7 mouse cellular contexts compared by ENCODE assay signal in the genomic region with DNA sequence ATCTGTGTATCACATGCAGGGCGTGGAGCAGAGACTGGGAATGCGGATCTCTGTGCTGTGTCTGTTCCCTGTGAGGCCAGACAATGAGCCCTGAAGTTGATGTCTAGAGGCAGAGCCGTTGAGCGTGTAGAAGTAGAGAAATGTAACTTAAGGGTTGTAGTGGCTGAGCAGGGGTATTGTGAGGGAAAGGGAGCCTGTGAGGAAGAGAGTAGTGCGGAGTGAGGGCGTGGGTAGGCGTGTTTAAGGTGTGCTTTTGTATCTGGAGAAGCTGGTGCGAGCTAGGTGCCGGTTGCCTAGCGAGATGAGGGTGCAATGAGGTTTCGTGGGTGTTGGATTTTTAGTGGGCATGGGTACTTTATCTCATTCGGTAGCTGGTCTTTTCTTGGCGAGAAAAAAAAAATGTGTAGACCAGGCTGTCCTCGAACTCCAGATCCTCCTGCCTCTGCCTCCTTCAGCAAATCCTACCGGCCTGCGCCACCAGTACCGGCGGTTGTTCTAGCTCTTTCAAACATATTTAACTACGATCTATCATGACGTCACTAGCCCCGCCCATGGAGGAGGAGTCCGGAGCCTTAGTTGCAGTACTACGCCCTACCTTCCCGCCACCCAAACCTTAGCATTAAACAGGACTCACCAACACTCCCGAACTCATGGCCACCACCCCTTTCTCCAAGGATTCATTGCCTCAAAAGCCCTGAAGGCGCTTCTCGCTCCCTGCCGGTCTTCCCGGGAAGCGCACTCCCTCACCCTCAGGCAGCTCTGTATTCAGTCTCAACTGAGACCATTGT. TPM values are rescaled to one million over a fixed set of nuclear protein-coding genes. Genes with fewer than 3 reads are reported as not detected.
DNase-seq lines count a peak whose midpoint lies in the region; ATAC-seq and TF ChIP-seq lines count a peak whose summit lies in the region.

No protein-coding gene starts in this region.

- peak overlapping the region; percentile 51 for H3K4me3 ChIP-seq in intestine, postnatal 0 days (ENCODE audit: low read depth, low read length)
- H3K4me3 ChIP-seq in midbrain, embryonic 12.5 days = peak overlapping the region; percentile 56
- peak overlapping the region; percentile 68 for H3K4me3 ChIP-seq in small intestine, adult 2 months (ENCODE audit: low read depth, low read length)

- H3K36me3 ChIP-seq in intestine, postnatal 0 days (ENCODE audit: control insufficient read depth, insufficient read depth) = no peaks in the 10 kb centered on the region
- H3K36me3 ChIP-seq in midbrain, embryonic 12.5 days = no peaks in the 10 kb centered on the region
- no peaks in the 10 kb centered on the region for H3K36me3 ChIP-seq in small intestine, adult 2 months (ENCODE audit: control insufficient read depth, insufficient read depth, low read length)

- H3K27me3 ChIP-seq in intestine, postnatal 0 days (replicated peaks; ENCODE audit: control insufficient read depth, insufficient read depth, low read length) = no peaks in the 10 kb centered on the region
- H3K27me3 ChIP-seq in midbrain, embryonic 12.5 days = no peaks in the 10 kb centered on the region
- no peaks in the 10 kb centered on the region for H3K27me3 ChIP-seq in small intestine, adult 2 months (ENCODE audit: control insufficient read depth, insufficient read depth, low read length)

- WGBS in intestine, postnatal 0 days = under 1% methylated on average over 29 of the region's 30 CpGs
- 2% methylated on average over 30 of the region's 30 CpGs for WGBS in midbrain, embryonic 12.5 days
- 2% methylated on average over 30 of the region's 30 CpGs for WGBS in small intestine, adult 2 months

- peak; percentile 98 for DNase-seq in adrenal gland, adult 8-10 months
- DNase-seq in embryo, embryonic 9.5 days (ENCODE audit: extremely low spot score) = peak; percentile 99
- DNase-seq in gastrocnemius, postnatal 4 days (ENCODE audit: low spot score in 2 of 2) = peak; percentile 75 to 86
- DNase-seq in left cerebral cortex, postnatal 4 days = peak; percentile 93

- H3K4me1 ChIP-seq in intestine, postnatal 0 days (replicated peaks; ENCODE audit: control insufficient read depth, insufficient read depth, low read length) = no peaks in the 10 kb centered on the region
- no peaks in the 10 kb centered on the region for H3K4me1 ChIP-seq in midbrain, embryonic 12.5 days
- H3K4me1 ChIP-seq in small intestine, adult 2 months (ENCODE audit: control insufficient read depth, insufficient read depth, insufficient read length, low read length) = no peaks in the 10 kb centered on the region

- peak; percentile 93 for ATAC-seq in intestine, postnatal 0 days
- peak; percentile 90 for ATAC-seq in midbrain, embryonic 12.5 days (ENCODE audit: low FRiP score, low read depth)

- no peaks in the 10 kb centered on the region for H3K9me3 ChIP-seq in intestine, postnatal 0 days (ENCODE audit: control insufficient read depth)
- no peaks in the 10 kb centered on the region for H3K9me3 ChIP-seq in midbrain, embryonic 12.5 days

- peak; percentile 89 for TF ChIP-seq CTCF in intestine, postnatal 0 days (IDR thresholded peaks at IDR 0.05; ENCODE audit: low read depth)
- TF ChIP-seq CTCF in small intestine, adult 2 months (IDR thresholded peaks at IDR 0.05; ENCODE audit: extremely low read depth, insufficient read length, insufficient replicate concordance, low read depth, low read length) = peak; percentile 66; the same call in 1 of the 2 replicates

- TF ChIP-seq POLR2A in small intestine, adult 2 months (IDR thresholded peaks at IDR 0.05; ENCODE audit: low read depth, low read length) = no peak

- H3K4me2 ChIP-seq in intestine, postnatal 0 days (replicated peaks; ENCODE audit: low read depth) = peak overlapping the region; percentile 78
- H3K4me2 ChIP-seq in midbrain, embryonic 12.5 days (replicated peaks) = peak overlapping the region; percentile 62

- intact Hi-C loops in left cerebral cortex, postnatal 4 days (cut with DNase I) = loop anchor here (2.0 kb wide), 1 partner anchor 75 kb away; no protein-coding TSS in a partner anchor

- H3K27ac ChIP-seq in intestine, postnatal 0 days (ENCODE audit: low read depth, low read length) = no peak overlapping the region; the same call in 1 of the 2 replicates
- peak overlapping the region; percentile 83 for H3K27ac ChIP-seq in midbrain, embryonic 12.5 days (replicated peaks)
- peak overlapping the region; percentile 45; the same call in 1 of the 2 replicates for H3K27ac ChIP-seq in small intestine, adult 2 months (ENCODE audit: insufficient read depth, low read depth, low read length)

- peak overlapping the region; percentile 50; the same call in 1 of the 2 replicates for H3K9ac ChIP-seq in intestine, postnatal 0 days (ENCODE audit: low read depth, low read length)
- H3K9ac ChIP-seq in midbrain, embryonic 12.5 days (replicated peaks) = peak overlapping the region; percentile 67

RNA-seq across cellular contexts. Expression of gene Klrb1c, which starts 25.1 kb away (rescaled TPM):
- 1 to 10 TPM in 1 of 4 experiments, under 1 TPM in 3; 0.22 to 1.0 (median 0.56) TPM for total RNA-seq in adrenal gland, adult 8-10 months (2022)
- under 1 TPM; 0.15 to 0.16 TPM for total RNA-seq in gastrocnemius, postnatal 4 days (2021)
- 0.21 and 0.27 TPM in 2 replicates for polyA plus RNA-seq in intestine, postnatal 0 days (2015; fragmentation: Nextera tagmentation; extraction: Ambion mirVana)
- not detected for total RNA-seq in left cerebral cortex, postnatal 4 days (2021)
- polyA plus RNA-seq in midbrain, embryonic 12.5 days (2016; fragmentation: Nextera tagmentation; extraction: Ambion mirVana) = not detected in 2 replicates
- polyA plus RNA-seq in small intestine, adult 2 months (2012; rRNA removed) = not detected in 2 replicates

RNA-seq across cellular contexts. Expression of gene Klrb1, which starts 41.1 kb away (rescaled TPM):
- total RNA-seq in adrenal gland, adult 8-10 months (2022) = not detected
- not detected for total RNA-seq in gastrocnemius, postnatal 4 days (2021)
- polyA plus RNA-seq in intestine, postnatal 0 days (2015; fragmentation: Nextera tagmentation; extraction: Ambion mirVana) = 0.13 and 0.29 TPM in 2 replicates
- total RNA-seq in left cerebral cortex, postnatal 4 days (2021) = 1 to 10 TPM; 3.9 to 5.0 TPM
- not detected in 2 replicates for polyA plus RNA-seq in midbrain, embryonic 12.5 days (2016; fragmentation: Nextera tagmentation; extraction: Ambion mirVana)
- not detected in 2 replicates for polyA plus RNA-seq in small intestine, adult 2 months (2012; rRNA removed)

Comparison
In these comparisons a context has a peak if more than half of its experiments do, and no peak if none do; other contexts are left out.
1. RNA of gene Klrb1, which starts 41.1 kb away (total RNA-seq): 3.9 to 5.0 TPM in left cerebral cortex, postnatal 4 days; not detected in adrenal gland, adult 8-10 months and not detected in gastrocnemius, postnatal 4 days; every median in the first group is over 4 times any median in the second.
2. Peak in every context shown above with its lines, with median percentiles within 50 percentile points of each other: DNase-seq and H3K4me3 ChIP-seq.